ENCODE assay signal across 10 mouse cellular contexts in genomic region chr15:93733731-93734510, GRCm38 (mm10).
DNase-seq lines count a peak whose midpoint lies in the region; ATAC-seq lines count a peak whose summit lies in the region.
"Had no signal": no experiment of that assay in that cellular context is flagged by ENCODE, and none has a peak within 500 bp of the region (broad histone marks: within the 10 kb centered on the region; RNA-seq: fewer than 3 reads in every experiment).

No protein-coding gene starts in this region.

- peak; percentile 39; the same call in 1 of the 2 replicates for ATAC-seq in megakaryocyte progenitor cell, adult 5-6 weeks (replicated peaks; ENCODE audit: poor library complexity)
- no peak for ATAC-seq in monocyte, adult 5-6 weeks (replicated peaks; ENCODE audit: insufficient number of reproducible peaks, low FRiP score, low TSS enrichment, poor library complexity, severe bottlenecking)

- DNase-seq in cerebellum, postnatal 10 days = peak; percentile 75 to 77
- DNase-seq in cerebellum, adult 9-10 months = no peak
- DNase-seq in ovary, postnatal 36 days (ENCODE audit: low spot score) = peak; percentile 26
- no peak for DNase-seq in ovary, postnatal 14 days (ENCODE audit: low spot score)
- DNase-seq in gastrocnemius, postnatal 14 days = peak; percentile 43
- DNase-seq in embryo, embryonic 9.5 days (ENCODE audit: extremely low spot score) = no peak
- DNase-seq: cerebellum, adult 18-20 months; kidney, adult 18-20 months had no signal

- intact Hi-C loops in gastrocnemius, postnatal 14 days (cut with DNase I; ENCODE audit: low total_unique reads) = no loop called here

Comparison
In these comparisons a context has a peak if more than half of its experiments do, and no peak if none do; other contexts are left out.
1. DNase-seq: peak in cerebellum, postnatal 10 days (2 of 2), ovary, postnatal 36 days (single experiment) and gastrocnemius, postnatal 14 days (single experiment); none in cerebellum, adult 9-10 months (single experiment), ovary, postnatal 14 days (single experiment) and embryo, embryonic 9.5 days (single experiment).